Mouse (Mus musculus) lung, postnatal 0 days (tissue): ENCODE results near the gene Thsd7b. TPM values are rescaled to one million over a fixed set of nuclear protein-coding genes. Genes with fewer than 3 reads are reported as not detected.

Experiments used
- ATAC-seq: fragments of 200-750 bp; cut with Nextera tagmentation; 2 replicates; pipeline ENCODE4 v1.8.0; 2017; ENCODE audit warnings: moderate library complexity
- DNase-seq: peaks from one replicate; pipeline ENCODE4 v3.0.0-alpha.2; 2016; ENCODE audit warnings: low spot score
- H3K27ac ChIP-seq: fragments of 300-500 bp; sonication (generic); 2 replicates; pipeline ENCODE4 v1.5.1; 2014; ENCODE audit warnings: antibody characterized with exemption, mild to moderate bottlenecking, low read length, mixed read lengths
- H3K27me3 ChIP-seq: fragments of 300-500 bp; sonication (generic); replicated peaks from 2 replicates; pipeline ENCODE4 v1.6.1; 2014; ENCODE audit warnings: low read length, mixed read lengths; ENCODE audit not compliant: insufficient read depth
- H3K36me3 ChIP-seq: fragments of 300-500 bp; sonication (generic); 2 replicates; pipeline ENCODE4 v1.6.1; 2014; ENCODE audit warnings: low read length, mixed read lengths; ENCODE audit not compliant: insufficient read depth
- H3K4me1 ChIP-seq: fragments of 300-500 bp; sonication (generic); 2 replicates; pipeline ENCODE4 v1.6.1; 2014; ENCODE audit warnings: antibody characterized with exemption, low read depth, low read length, mixed read lengths; ENCODE audit not compliant: insufficient read depth
- H3K4me2 ChIP-seq: fragments of 300-500 bp; sonication (generic); replicated peaks from 2 replicates; pipeline ENCODE4 v1.6.1; 2014; ENCODE audit warnings: low read depth, mild to moderate bottlenecking, low read length, moderate library complexity, mixed read lengths
- H3K4me3 ChIP-seq: fragments of 300-500 bp; sonication (generic); 2 replicates; pipeline ENCODE4 v1.5.1; 2014; ENCODE audit warnings: low read depth, low read length
- H3K9ac ChIP-seq: fragments of 300-500 bp; sonication (generic); replicated peaks from 2 replicates; pipeline ENCODE4 v1.6.1; 2014; ENCODE audit warnings: low read depth, mild to moderate bottlenecking
- H3K9me3 ChIP-seq: fragments of 300-500 bp; sonication (generic); 2 replicates; pipeline ENCODE4 v1.6.1; 2016; ENCODE audit warnings: low read length, mixed read lengths
- CTCF ChIP-seq: IDR thresholded peaks from 2 replicates; pipeline ENCODE4 v1.5.1; 2016; ENCODE audit warnings: antibody characterized with exemption, mild to moderate bottlenecking
- EP300 ChIP-seq: IDR thresholded peaks from 2 replicates; pipeline ENCODE4 v1.6.1; 2016; ENCODE audit warnings: antibody characterized with exemption, mild to moderate bottlenecking, control low read depth
- WGBS: fragments of 180-500 bp; shearing (Covaris S2); extraction: QIAGEN DNeasy Blood & Tissue Kit; methylation state at CpG from one replicate; pipeline ENCODE4 v1.1.7; 2014; 5-methylcytosine and 5-hydroxymethylcytosine counted together
- polyA plus RNA-seq: library from polyadenylated mRNA; unstranded; fragments of >200 nt; fragmentation: Nextera tagmentation; extraction: Ambion mirVana; gene quantifications from 2 replicates; pipeline ENCODE4 v1.2.1, GENCODE M21; 2015

Gene Thsd7b
- polyA plus RNA-seq, 1 experiment from 2014 or later, result 0.10 TPM

DNA sequence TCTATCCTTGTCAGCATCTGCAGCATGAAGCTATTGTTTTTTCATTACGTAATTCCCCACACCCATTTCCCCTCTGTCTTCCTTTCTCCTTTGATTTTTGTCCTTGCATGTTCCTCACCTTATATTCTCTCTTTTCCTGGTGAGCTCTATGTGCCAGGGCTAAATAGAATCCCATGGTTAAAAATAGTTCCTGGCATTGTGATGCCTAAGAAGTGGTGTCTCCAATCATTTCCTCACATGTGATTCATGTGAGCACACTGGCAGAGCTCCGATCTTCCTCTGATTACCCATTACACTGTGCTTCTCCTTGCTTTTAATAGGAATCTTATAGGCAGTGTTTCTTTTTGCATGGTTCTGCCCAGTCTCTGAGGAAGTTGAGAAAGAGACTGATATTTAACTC, 826.1 kb downstream of the Thsd7b start:
- no peaks in the 10 kb centered on the region for H3K4me1 ChIP-seq
- WGBS, result 58% methylated on average over 2 of the region's 2 CpGs
- DNase-seq (peak; percentile 6), ATAC-seq (peak; percentile 81)
- H3K9ac ChIP-seq, result no peak overlapping the region
- H3K36me3 ChIP-seq, result no peaks in the 10 kb centered on the region
- no peak overlapping the region for H3K4me2 ChIP-seq
- H3K27ac ChIP-seq, result no peak overlapping the region
- no peaks in the 10 kb centered on the region for H3K9me3 ChIP-seq
- H3K27me3 ChIP-seq, result no peaks in the 10 kb centered on the region
- no peak overlapping the region for H3K4me3 ChIP-seq
- TF ChIP-seq CTCF (no peak), EP300 (peak; percentile 65)

GRCm38 (mm10) chr1:130112580-130113314, 839.6 kb downstream of the Thsd7b start:
- TF ChIP-seq CTCF (no peak), EP300 (no peak)
- no peaks in the 10 kb centered on the region for H3K27me3 ChIP-seq
- ATAC-seq (no peak), DNase-seq (no peak)
- H3K4me3 ChIP-seq, result no peak overlapping the region
- no peak overlapping the region for H3K27ac ChIP-seq
- no peak overlapping the region for H3K4me2 ChIP-seq
- no peaks in the 10 kb centered on the region for H3K36me3 ChIP-seq
- WGBS, result 66% methylated on average over 1 of the region's 1 CpGs
- no peaks in the 10 kb centered on the region for H3K4me1 ChIP-seq
- no peaks in the 10 kb centered on the region for H3K9me3 ChIP-seq
- no peak overlapping the region for H3K9ac ChIP-seq

- Histone ChIP-seq H3K27me3 (no peaks in the 10 kb centered on the region), H3K9me3 (no peaks in the 10 kb centered on the region), H3K36me3 (no peaks in the 10 kb centered on the region), H3K4me2 (no peak overlapping the region), H3K27ac (no peak overlapping the region), H3K4me1 (no peaks in the 10 kb centered on the region), H3K9ac (no peak overlapping the region), H3K4me3 (no peak overlapping the region)
- TF ChIP-seq EP300, result no peak
- TF ChIP-seq CTCF, result no peak
- DNase-seq (no peak), ATAC-seq (no peak)
- 92% methylated on average over 2 of the region's 2 CpGs for WGBS
Measured at GRCm38 (mm10) chr1:130113549-130113948, 840.4 kb downstream of the Thsd7b start.

DNA sequence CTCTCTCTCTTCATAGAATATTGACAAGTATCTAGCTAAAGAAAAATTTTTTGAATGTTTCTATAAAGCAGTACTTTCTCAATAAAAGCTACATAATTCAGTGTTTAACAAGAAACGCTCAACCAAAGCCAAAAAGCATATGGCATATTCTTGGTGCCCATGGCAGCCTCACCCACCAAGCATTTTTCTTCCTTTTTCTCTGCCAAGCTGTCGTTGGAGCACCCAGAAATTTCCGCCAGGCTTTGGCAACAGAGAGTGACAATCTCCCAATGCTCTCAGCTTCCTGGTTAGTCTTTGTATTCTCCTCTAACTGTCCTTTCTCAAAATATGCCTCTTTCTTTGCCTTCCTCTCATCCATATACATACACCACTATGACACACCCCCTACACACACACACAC, 857.8 kb downstream of the Thsd7b start:
- 80% methylated on average over 3 of the region's 3 CpGs for WGBS
- Histone ChIP-seq H3K4me3 (no peak overlapping the region), H3K9me3 (no peaks in the 10 kb centered on the region), H3K4me2 (no peak overlapping the region), H3K27ac (no peak overlapping the region), H3K36me3 (no peaks in the 10 kb centered on the region), H3K27me3 (no peaks in the 10 kb centered on the region), H3K4me1 (no peaks in the 10 kb centered on the region), H3K9ac (no peak overlapping the region)
- ATAC-seq (no peak), DNase-seq (no peak)
- TF ChIP-seq CTCF (no peak), EP300 (no peak)

GRCm38 (mm10) chr1:130166187-130166586, 893.1 kb downstream of the Thsd7b start:
- no peak overlapping the region for H3K4me3 ChIP-seq
- no peaks in the 10 kb centered on the region for H3K27me3 ChIP-seq
- TF ChIP-seq CTCF, result no peak
- no peak for TF ChIP-seq EP300
- no peaks in the 10 kb centered on the region for H3K9me3 ChIP-seq
- no peak overlapping the region for H3K9ac ChIP-seq
- ATAC-seq (no peak), DNase-seq (no peak)
- no peak overlapping the region for H3K27ac ChIP-seq
- H3K36me3 ChIP-seq, result no peaks in the 10 kb centered on the region
- no peaks in the 10 kb centered on the region for H3K4me1 ChIP-seq
- no peak overlapping the region for H3K4me2 ChIP-seq

- Histone ChIP-seq H3K9ac (no peak overlapping the region), H3K4me2 (no peak overlapping the region), H3K9me3 (no peaks in the 10 kb centered on the region), H3K36me3 (no peaks in the 10 kb centered on the region), H3K4me1 (no peaks in the 10 kb centered on the region), H3K27ac (no peak overlapping the region), H3K27me3 (no peaks in the 10 kb centered on the region), H3K4me3 (no peak overlapping the region)
- DNase-seq (peak; percentile 29), ATAC-seq (no peak)
- TF ChIP-seq EP300, result no peak
- peak; percentile 61 for TF ChIP-seq CTCF
- WGBS, result 70% methylated on average over 2 of the region's 2 CpGs
Measured at GRCm38 (mm10) chr1:130167260-130167659, 894.2 kb downstream of the Thsd7b start.
